Mouse (Mus musculus) C2C12 (cell line): ENCODE measurements around the gene Jsrp1.
"Not testable (repeated sequence)": the region's sequence is repeated elsewhere in the genome, so short reads cannot be mapped to it uniquely, and the experiment has no call there.

Source experiments
- CEBPB ChIP-seq: IDR thresholded peaks from one replicate; pipeline ENCODE4 v1.6.1; 2011; ENCODE audit warnings: low read depth, mild to moderate bottlenecking, control low read depth, moderate library complexity
- CTCF ChIP-seq: IDR thresholded peaks from one replicate; pipeline ENCODE4 v1.5.1; 2011; ENCODE audit not compliant: control insufficient read depth, insufficient read depth, insufficient read length
- MAX ChIP-seq: IDR thresholded peaks from one replicate; pipeline ENCODE4 v1.6.1; 2011; ENCODE audit warnings: mild to moderate bottlenecking, control low read depth
- MYOG ChIP-seq: IDR thresholded peaks from one replicate; pipeline ENCODE4 v1.6.1; 2011; ENCODE audit not compliant: control insufficient read depth, insufficient read length; ENCODE audit errors: extremely low read depth
- USF1 ChIP-seq: IDR thresholded peaks from one replicate; pipeline ENCODE4 v1.6.1; 2011; ENCODE audit warnings: low read depth, mild to moderate bottlenecking, control low read depth, moderate library complexity

DNA sequence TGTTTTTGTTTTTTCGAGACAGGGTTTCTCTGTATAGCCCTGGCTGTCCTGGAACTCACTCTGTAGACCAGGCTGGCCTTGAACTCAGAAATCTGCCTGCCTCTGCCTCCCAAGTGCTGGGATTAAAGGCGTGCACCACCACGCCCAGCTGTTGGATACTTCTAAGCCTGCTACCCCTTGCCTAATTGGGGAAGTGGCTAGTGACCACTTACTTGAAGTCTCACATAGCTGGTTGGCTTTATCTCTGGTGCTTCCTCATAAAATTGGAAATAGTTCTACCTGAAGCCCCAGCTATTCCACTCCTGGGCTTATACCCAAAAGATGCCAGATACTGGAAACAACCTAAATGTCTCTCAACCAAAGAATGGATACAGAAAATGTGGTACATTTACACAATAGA lies 3.0 kb upstream of the Jsrp1 start:
- not testable (repeated sequence) for TF ChIP-seq CTCF, MYOG, USF1, CEBPB, MAX
